Mouse (Mus musculus) G1E-ER4 (cell line): Measurements from ENCODE around the gene Pmepa1. TPM values are rescaled to one million over a fixed set of nuclear protein-coding genes. Genes with fewer than 3 reads are reported as not detected.

Experiments used
- GATA1 ChIP-seq: IDR thresholded peaks from one replicate; pipeline ENCODE4 v1.8.0; 2012; ENCODE audit warnings: low read length, inconsistent platforms
- polyA plus RNA-seq: library from polyadenylated mRNA; stranded (reverse); fragments of >175 nt; gene quantifications from 2 replicates; pipeline ENCODE4 v1.2.3, GENCODE M21; 2012

The Pmepa1 gene
- not detected in 2 replicates for polyA plus RNA-seq

- TF ChIP-seq GATA1, result no peak
Measured at GRCm38 (mm10) chr2:173276409-173276808, at the start of gene Pmepa1. Pmepa1 (minus strand) TSS chr2:173276533.

GRCm38 (mm10) chr2:173321754-173322153, 45.4 kb upstream of the Pmepa1 start:
- TF ChIP-seq GATA1, result no peak

- no peak for TF ChIP-seq GATA1
Measured at GRCm38 (mm10) chr2:173321194-173321593, 44.9 kb upstream of the Pmepa1 start.

- TF ChIP-seq GATA1, result no peak
Measured at GRCm38 (mm10) chr2:173314291-173314690, 38.0 kb upstream of the Pmepa1 start.

- TF ChIP-seq GATA1, result no peak
Measured at GRCm38 (mm10) chr2:173308486-173308885, 32.2 kb upstream of the Pmepa1 start.

GRCm38 (mm10) chr2:173307984-173308383, 31.7 kb upstream of the Pmepa1 start:
- no peak for TF ChIP-seq GATA1

GRCm38 (mm10) chr2:173307561-173307960, 31.2 kb upstream of the Pmepa1 start:
- TF ChIP-seq GATA1, result no peak

GRCm38 (mm10) chr2:173306734-173307525, 30.6 kb upstream of the Pmepa1 start:
- no peak for TF ChIP-seq GATA1

GRCm38 (mm10) chr2:173305011-173305410, 28.7 kb upstream of the Pmepa1 start:
- TF ChIP-seq GATA1, result no peak

- no peak for TF ChIP-seq GATA1
Measured at GRCm38 (mm10) chr2:173300663-173301630, 24.6 kb upstream of the Pmepa1 start.

GRCm38 (mm10) chr2:173296408-173296807, 20.1 kb upstream of the Pmepa1 start:
- no peak for TF ChIP-seq GATA1

- no peak for TF ChIP-seq GATA1
Measured at GRCm38 (mm10) chr2:173293042-173293441, 16.7 kb upstream of the Pmepa1 start.

GRCm38 (mm10) chr2:173292551-173292950, 16.2 kb upstream of the Pmepa1 start:
- TF ChIP-seq GATA1, result no peak

GRCm38 (mm10) chr2:173290981-173291380, 14.6 kb upstream of the Pmepa1 start:
- TF ChIP-seq GATA1, result no peak

- no peak for TF ChIP-seq GATA1
Measured at GRCm38 (mm10) chr2:173289928-173290327, 13.6 kb upstream of the Pmepa1 start.
